In the genomic region with DNA sequence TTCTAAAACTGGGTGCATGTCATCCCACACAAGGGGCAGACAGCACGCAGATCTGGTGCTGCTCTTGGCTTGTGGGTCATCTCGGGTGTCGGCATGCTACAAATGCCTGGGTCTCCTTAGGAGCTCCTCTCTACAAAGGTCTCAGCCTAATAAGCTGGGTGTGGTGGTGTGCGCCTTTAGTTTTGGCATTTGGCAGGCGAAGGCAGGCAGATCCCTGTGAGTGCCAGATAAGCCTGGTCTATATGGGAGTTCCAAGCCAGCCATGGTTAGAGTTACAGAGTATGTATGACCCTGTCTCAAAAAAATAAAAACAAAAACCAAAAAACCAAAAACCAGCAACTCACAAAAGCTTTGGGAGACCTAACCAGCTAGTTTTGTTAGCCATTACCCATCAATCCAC, we compare ENCODE assay signal across 22 mouse cellular contexts.
DNase-seq lines count a peak whose midpoint lies in the region; ATAC-seq and TF ChIP-seq lines count a peak whose summit lies in the region.
"Had no signal": no experiment of that assay in that cellular context is flagged by ENCODE, and none has a peak within 500 bp of the region (broad histone marks: within the 10 kb centered on the region; RNA-seq: fewer than 3 reads in every experiment).

No protein-coding gene starts in this region.

- TF ChIP-seq CTCF in layer of hippocampus, adult 2 months (conservative IDR thresholded peaks at IDR 0.05), result no peak

- WGBS in hindbrain, embryonic 12.5 days, result 94% methylated on average over 5 of the region's 5 CpGs
- WGBS in kidney, embryonic 15.5 days, result 92% methylated on average over 5 of the region's 5 CpGs

- H3K36me3 ChIP-seq in hindbrain, embryonic 12.5 days, result peaks cover 73% of the 10 kb centered on the region
- peaks cover 70% of the 10 kb centered on the region for H3K36me3 ChIP-seq in kidney, embryonic 15.5 days
- H3K36me3 ChIP-seq: G1E had no signal

- intact Hi-C loops in left cerebral cortex, postnatal 4 days (cut with DNase I), result no loop called here

- no peaks in the 10 kb centered on the region for H3K27me3 ChIP-seq in hindbrain, embryonic 12.5 days
- H3K27me3 ChIP-seq in kidney, embryonic 15.5 days, result no peaks in the 10 kb centered on the region
- H3K27me3 ChIP-seq: CH12.LX, Patski had no signal

- no peak for DNase-seq in left cerebral cortex, postnatal 4 days
- DNase-seq in layer of hippocampus, adult 2 months (ENCODE audit: low spot score in 2 of 2), result no peak
- DNase-seq: adrenal gland, adult 2 months; adrenal gland, adult 8-10 months; adrenal gland, postnatal 10 days; adrenal gland, postnatal 14 days; adrenal gland, postnatal 25 days; adrenal gland, postnatal 36 days; B cell, adult 2 months; cerebellum, adult 11 months; cerebellum, adult 11-12 months had no signal

- no peak overlapping the region for H3K4me2 ChIP-seq in hindbrain, embryonic 12.5 days (replicated peaks)
- no peak overlapping the region for H3K4me2 ChIP-seq in kidney, embryonic 15.5 days

- H3K9me3 ChIP-seq in hindbrain, embryonic 12.5 days (replicated peaks), result no peaks in the 10 kb centered on the region
- no peaks in the 10 kb centered on the region for H3K9me3 ChIP-seq in kidney, embryonic 15.5 days (replicated peaks)

- H3K9ac ChIP-seq in hindbrain, embryonic 12.5 days, result no peak overlapping the region
- no peak overlapping the region for H3K9ac ChIP-seq in kidney, embryonic 15.5 days

- H3K4me3 ChIP-seq in layer of hippocampus, adult 2 months, result no peak overlapping the region
- no peak overlapping the region for H3K4me3 ChIP-seq in hindbrain, embryonic 12.5 days
- no peak overlapping the region for H3K4me3 ChIP-seq in kidney, embryonic 15.5 days (replicated peaks)

- H3K4me1 ChIP-seq in hindbrain, embryonic 12.5 days, result no peaks in the 10 kb centered on the region
- H3K4me1 ChIP-seq in kidney, embryonic 15.5 days, result no peaks in the 10 kb centered on the region

- ATAC-seq in erythroblast, adult 5-6 weeks (replicated peaks; ENCODE audit: low FRiP score, poor library complexity, severe bottlenecking), result peak; percentile 62; the same call in 1 of the 2 replicates
- peak; percentile 67 for ATAC-seq in erythroid progenitor cell, adult 5-6 weeks (replicated peaks; ENCODE audit: low FRiP score, poor library complexity, severe bottlenecking)
- ATAC-seq in megakaryocyte progenitor cell, adult 5-6 weeks (replicated peaks; ENCODE audit: poor library complexity), result peak; percentile 54
- ATAC-seq in megakaryocyte-erythroid progenitor cell, adult 5-6 weeks (replicated peaks; ENCODE audit: low FRiP score, low TSS enrichment, poor library complexity, severe bottlenecking), result peak; percentile 80
- no peak for ATAC-seq in hindbrain, embryonic 12.5 days (ENCODE audit: low FRiP score)
- ATAC-seq in kidney, embryonic 15.5 days (replicated peaks; ENCODE audit: low FRiP score), result no peak
- ATAC-seq: activated CD4-positive, CD25-positive, alpha-beta regulatory T cell, adult 4 months; CD4-positive, CD25-positive, alpha-beta regulatory T cell, adult 4 months; Patski had no signal

- no peak overlapping the region for H3K27ac ChIP-seq in layer of hippocampus, adult 2 months
- H3K27ac ChIP-seq in hindbrain, embryonic 12.5 days, result no peak overlapping the region
- no peak overlapping the region for H3K27ac ChIP-seq in kidney, embryonic 15.5 days

Comparison
In these comparisons a context has a peak if more than half of its experiments do, and no peak if none do; other contexts are left out.
1. ATAC-seq: peak in erythroblast, adult 5-6 weeks (single experiment), erythroid progenitor cell, adult 5-6 weeks (single experiment), megakaryocyte progenitor cell, adult 5-6 weeks (single experiment) and megakaryocyte-erythroid progenitor cell, adult 5-6 weeks (single experiment); none in hindbrain, embryonic 12.5 days (single experiment) and kidney, embryonic 15.5 days (single experiment).